Mouse (Mus musculus) G1E (cell line): ENCODE data around the gene Klc4. TPM values are rescaled to one million over a fixed set of nuclear protein-coding genes. Genes with fewer than 3 reads are reported as not detected.

Experiments
- ATAC-seq: 2 replicates; pipeline ENCODE4 v1.8.0; 2016; ENCODE audit warnings: mild to moderate bottlenecking; ENCODE audit not compliant: insufficient number of reproducible peaks, poor library complexity, low FRiP score, severe bottlenecking; ENCODE audit errors: extremely low read depth
- DNase-seq: peaks from one replicate; pipeline ENCODE4 v3.0.0; 2012; ENCODE audit warnings: low spot score
- H3K27me3 ChIP-seq: 2 replicates; pipeline ENCODE4 v1.6.1; 2012; ENCODE audit warnings: mild to moderate bottlenecking, low read length, inconsistent platforms; ENCODE audit not compliant: insufficient read depth
- H3K36me3 ChIP-seq: replicated peaks from 2 replicates; pipeline ENCODE3; 2012; ENCODE audit warnings: mild to moderate bottlenecking, inconsistent platforms
- H3K4me1 ChIP-seq: 2 replicates; pipeline ENCODE4 v1.6.1; 2012; ENCODE audit warnings: low read depth, low read length, inconsistent platforms, mixed read lengths; ENCODE audit not compliant: insufficient read depth
- H3K4me3 ChIP-seq: 2 replicates; pipeline ENCODE4 v1.5.1; 2012; ENCODE audit warnings: low read depth, mild to moderate bottlenecking, inconsistent platforms, low read length, moderate library complexity, mixed read lengths
- H3K9me3 ChIP-seq: replicated peaks from 2 replicates; pipeline ENCODE4 v1.6.1; 2012; ENCODE audit warnings: inconsistent platforms
- CTCF ChIP-seq: IDR thresholded peaks from 2 replicates; pipeline ENCODE4 v1.5.1; 2012; ENCODE audit warnings: low read depth, low read length, inconsistent platforms, mixed read lengths
- GATA1 ChIP-seq: IDR thresholded peaks from 2 replicates; pipeline ENCODE4 v1.6.1; 2012; ENCODE audit warnings: borderline replicate concordance, low read length, inconsistent platforms, mixed read lengths
- GATA2 ChIP-seq: IDR thresholded peaks from 2 replicates; pipeline ENCODE4 v1.6.1; 2012; ENCODE audit warnings: low read depth, low read length, inconsistent platforms, borderline replicate concordance
- POLR2AphosphoS5 ChIP-seq: IDR thresholded peaks from 2 replicates; pipeline ENCODE4 v1.6.1; 2012; ENCODE audit warnings: low read depth, low read length, inconsistent platforms; ENCODE audit not compliant: insufficient replicate concordance
- TAL1 ChIP-seq: conservative IDR thresholded peaks from 2 replicates; pipeline ENCODE4 v1.6.1; 2012; ENCODE audit warnings: low read depth, low read length, inconsistent platforms, mixed read lengths
- polyA plus RNA-seq: library from polyadenylated mRNA; stranded (reverse); fragments of >175 nt; gene quantifications from 2 replicates; pipeline ENCODE4 v1.2.3, GENCODE M21; 2012
- total RNA-seq, 2 experiments: library from RNA; stranded (forward) in 1 of 2; stranded (reverse) in 1 of 2; fragments of 200-1000 nt in 1 of 2; fragments of >200 nt in 1 of 2; fragmentation: Nextera tagmentation in 1 of 2; gene quantifications; 2 replicates each; pipeline ENCODE4 v1.2.3; 2014 to 2017

Gene Klc4
- total and polyA plus RNA-seq, 3 experiments, result 1.3 to 11.7 (median 8.9) TPM

GRCm38 (mm10) chr17:46605126-46605525, 40.7 kb downstream of the Klc4 start:
- H3K36me3 ChIP-seq, result no peaks in the 10 kb centered on the region
- ATAC-seq (no peak), DNase-seq (no peak)
- no peak overlapping the region for H3K4me3 ChIP-seq
- TF ChIP-seq TAL1 (no peak), POLR2AphosphoS5 (no peak), GATA2 (no peak), GATA1 (no peak), CTCF (no peak)
- no peaks in the 10 kb centered on the region for H3K4me1 ChIP-seq
- H3K9me3 ChIP-seq, result no peaks in the 10 kb centered on the region
- H3K27me3 ChIP-seq, result peaks cover 17% of the 10 kb centered on the region

GRCm38 (mm10) chr17:46603229-46603628, 42.6 kb downstream of the Klc4 start:
- DNase-seq, result no peak
- H3K4me1 ChIP-seq, result no peaks in the 10 kb centered on the region
- no peak for TF ChIP-seq GATA1
- TF ChIP-seq GATA2, result no peak
- no peak for TF ChIP-seq TAL1
- no peak for TF ChIP-seq POLR2AphosphoS5
- no peak for TF ChIP-seq CTCF
- ATAC-seq, result no peak
- no peaks in the 10 kb centered on the region for H3K9me3 ChIP-seq
- no peaks in the 10 kb centered on the region for H3K36me3 ChIP-seq
- no peak overlapping the region for H3K4me3 ChIP-seq
- H3K27me3 ChIP-seq, result peaks cover 18% of the 10 kb centered on the region

GRCm38 (mm10) chr17:46602212-46602611, 43.6 kb downstream of the Klc4 start:
- no peak for ATAC-seq
- Histone ChIP-seq H3K27me3 (peaks cover 17% of the 10 kb centered on the region), H3K4me1 (no peaks in the 10 kb centered on the region), H3K4me3 (no peak overlapping the region), H3K9me3 (no peaks in the 10 kb centered on the region), H3K36me3 (no peaks in the 10 kb centered on the region)
- TF ChIP-seq GATA1 (no peak), CTCF (no peak), TAL1 (no peak), GATA2 (no peak), POLR2AphosphoS5 (no peak)
- no peak for DNase-seq

GRCm38 (mm10) chr17:46600569-46600968, 45.3 kb downstream of the Klc4 start:
- H3K4me3 ChIP-seq, result no peak overlapping the region
- no peaks in the 10 kb centered on the region for H3K4me1 ChIP-seq
- no peaks in the 10 kb centered on the region for H3K36me3 ChIP-seq
- no peak for TF ChIP-seq GATA1
- TF ChIP-seq GATA2, result no peak
- no peak for TF ChIP-seq TAL1
- ATAC-seq, result no peak
- H3K9me3 ChIP-seq, result no peaks in the 10 kb centered on the region
- no peak for DNase-seq
- H3K27me3 ChIP-seq, result peaks cover 15% of the 10 kb centered on the region

- H3K36me3 ChIP-seq, result no peaks in the 10 kb centered on the region
- no peak for DNase-seq
- H3K9me3 ChIP-seq, result no peaks in the 10 kb centered on the region
- no peak overlapping the region for H3K4me3 ChIP-seq
- H3K27me3 ChIP-seq, result peaks cover 11% of the 10 kb centered on the region; the same call in 1 of the 2 replicates
- TF ChIP-seq GATA1, result no peak
- TF ChIP-seq GATA2, result no peak
- TF ChIP-seq POLR2AphosphoS5, result no peak
- no peak for TF ChIP-seq TAL1
- no peak for TF ChIP-seq CTCF
- H3K4me1 ChIP-seq, result no peaks in the 10 kb centered on the region
- no peak for ATAC-seq
These were observed 46.9 kb downstream of the Klc4 start for GRCm38 (mm10) chr17:46598963-46599362.

GRCm38 (mm10) chr17:46597956-46598355, 47.9 kb downstream of the Klc4 start:
- no peak for TF ChIP-seq CTCF
- no peaks in the 10 kb centered on the region for H3K36me3 ChIP-seq
- H3K9me3 ChIP-seq, result no peaks in the 10 kb centered on the region
- H3K4me3 ChIP-seq, result no peak overlapping the region
- no peaks in the 10 kb centered on the region for H3K4me1 ChIP-seq
- ATAC-seq (no peak), DNase-seq (no peak)
- H3K27me3 ChIP-seq, result peaks cover 11% of the 10 kb centered on the region; the same call in 1 of the 2 replicates

GRCm38 (mm10) chr17:46595336-46595735, 50.5 kb downstream of the Klc4 start:
- Histone ChIP-seq H3K4me1 (no peaks in the 10 kb centered on the region), H3K36me3 (no peaks in the 10 kb centered on the region), H3K27me3 (peaks cover 13% of the 10 kb centered on the region; the same call in 1 of the 2 replicates), H3K9me3 (no peaks in the 10 kb centered on the region), H3K4me3 (no peak overlapping the region)
- TF ChIP-seq CTCF (no peak), GATA1 (no peak), GATA2 (no peak), POLR2AphosphoS5 (no peak), TAL1 (no peak)
- no peak for ATAC-seq
- DNase-seq, result no peak
